Mouse (Mus musculus) limb, embryonic 12.5 days (tissue): ENCODE measurements around the gene Ppp1r18. TPM values are rescaled to one million over a fixed set of nuclear protein-coding genes. Genes with fewer than 3 reads are reported as not detected.

Source experiments
- ATAC-seq: fragments of 200-750 bp; cut with Nextera tagmentation; 2 replicates; pipeline ENCODE4 v1.8.0; 2017; ENCODE audit warnings: low read depth, moderate TSS enrichment; ENCODE audit not compliant: insufficient number of reproducible peaks, insufficient read depth, low FRiP score, low TSS enrichment
- H3K27ac ChIP-seq: fragments of 300-500 bp; sonication (generic); 2 replicates; pipeline ENCODE4 v1.5.1; 2016; ENCODE audit warnings: mild to moderate bottlenecking, moderate library complexity
- H3K27me3 ChIP-seq: fragments of 300-500 bp; sonication (generic); 2 replicates; pipeline ENCODE4 v1.6.1; 2016; ENCODE audit warnings: mild to moderate bottlenecking, moderate library complexity
- H3K36me3 ChIP-seq: fragments of 300-500 bp; sonication (generic); 2 replicates; pipeline ENCODE4 v1.6.1; 2016; ENCODE audit warnings: mild to moderate bottlenecking, moderate library complexity
- H3K4me1 ChIP-seq: fragments of 300-500 bp; sonication (generic); replicated peaks from 2 replicates; pipeline ENCODE4 v1.6.1; 2016
- H3K4me2 ChIP-seq: fragments of 300-500 bp; sonication (generic); 2 replicates; pipeline ENCODE4 v1.6.1; 2016; ENCODE audit warnings: mild to moderate bottlenecking, moderate library complexity
- H3K4me3 ChIP-seq: fragments of 300-500 bp; sonication (generic); replicated peaks from 2 replicates; pipeline ENCODE4 v1.5.1; 2016; ENCODE audit warnings: mild to moderate bottlenecking
- H3K9ac ChIP-seq: fragments of 300-500 bp; sonication (generic); replicated peaks from 2 replicates; pipeline ENCODE4 v1.6.1; 2016; ENCODE audit warnings: mild to moderate bottlenecking, moderate library complexity
- H3K9me3 ChIP-seq: fragments of 300-500 bp; sonication (generic); 2 replicates; pipeline ENCODE4 v1.6.1; 2016; ENCODE audit warnings: mild to moderate bottlenecking, moderate library complexity
- WGBS: fragments of 180-500 bp; shearing (Covaris S2); methylation state at CpG from one replicate; pipeline ENCODE4 v1.1.7; 2016; 5-methylcytosine and 5-hydroxymethylcytosine counted together
- polyA plus RNA-seq: library from polyadenylated mRNA; unstranded; fragments of >200 nt; fragmentation: Nextera tagmentation; extraction: Ambion mirVana; gene quantifications from 2 replicates; pipeline ENCODE4 v1.2.1, GENCODE M21; 2016

The Ppp1r18 gene
- polyA plus RNA-seq, 1 experiment from 2014 or later: 21.3 TPM

DNA sequence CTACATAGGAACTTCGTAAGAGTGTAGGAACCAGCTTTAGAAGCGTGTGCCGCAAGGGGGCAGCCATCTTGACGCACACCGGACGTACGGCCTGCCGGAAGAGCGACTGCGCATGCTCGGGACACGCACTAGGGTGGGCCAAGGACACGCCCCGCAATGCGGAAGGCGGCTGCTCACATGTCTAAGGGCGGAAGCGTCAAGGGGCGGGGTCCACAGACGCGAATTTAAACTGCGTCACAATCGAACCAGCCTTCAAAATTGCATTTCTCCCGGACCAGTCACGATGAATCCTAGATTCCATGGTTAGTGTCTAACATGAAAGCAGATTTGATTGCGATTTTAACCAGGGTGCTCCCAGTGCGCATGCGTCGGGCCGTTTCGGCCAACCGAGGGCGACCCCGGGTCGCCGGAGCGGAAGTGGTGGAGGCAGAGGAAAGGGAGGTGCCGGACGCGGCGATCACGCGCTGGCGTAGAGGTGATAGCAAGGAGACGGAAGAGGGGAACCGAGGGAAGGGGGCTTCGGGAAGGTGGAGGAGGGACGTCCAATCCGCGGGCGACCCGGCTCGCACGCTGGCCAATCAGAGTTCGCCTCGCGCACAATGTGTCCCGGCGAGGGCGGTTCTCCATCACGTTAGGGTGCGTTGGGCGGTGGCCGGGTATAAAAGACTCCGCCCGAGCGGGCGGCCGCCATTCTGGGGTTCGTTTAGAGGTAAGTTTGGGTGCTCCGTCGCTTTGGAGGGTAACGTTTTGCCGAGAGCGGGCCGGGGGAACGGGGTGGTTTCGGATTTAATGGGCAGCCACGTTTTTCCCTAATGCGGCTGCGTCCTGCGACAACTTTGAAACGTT is 51.1 kb downstream of the Ppp1r18 start, which contains the start of the genes Mrps18b and Ppp1r10:
Mrps18b (minus strand) TSS at position 93 of the 846 bp plus-strand sequence.
Ppp1r10 (plus strand) TSS at position 138 of the 846 bp plus-strand sequence.
- Histone ChIP-seq H3K9ac (peak within 1 kb of the TSS; percentile 94), H3K27me3 (no peaks in the 10 kb centered on the region), H3K4me3 (peak within 1 kb of the TSS; percentile 70), H3K4me2 (peak within 1 kb of the TSS; percentile 87), H3K27ac (peak within 1 kb of the TSS; percentile 96), H3K4me1 (peaks cover 26% of the 10 kb centered on the region), H3K9me3 (no peaks in the 10 kb centered on the region), H3K36me3 (peaks cover 34% of the 10 kb centered on the region)
- ATAC-seq: peak; percentile 94
- under 1% methylated on average over 83 of the region's 83 CpGs for WGBS

DNA sequence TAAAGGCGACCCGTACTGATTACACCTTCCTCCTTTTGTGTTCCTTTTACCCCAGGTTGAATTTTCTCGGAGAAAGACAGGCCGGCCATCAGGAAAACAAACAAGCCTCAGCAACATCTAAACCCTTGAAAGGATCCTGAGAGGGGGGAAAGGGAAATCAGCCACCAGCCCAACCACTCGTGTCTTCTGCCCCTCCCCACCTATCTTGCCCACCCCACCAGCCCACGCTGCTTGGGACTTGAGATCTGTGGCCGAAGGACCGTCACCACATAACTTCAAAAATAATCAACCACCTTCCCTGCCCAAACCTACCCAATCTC is 51.7 kb downstream of the Ppp1r18 start:
- peak overlapping the region; percentile 70 for H3K4me3 ChIP-seq
- peak overlapping the region; percentile 87 for H3K4me2 ChIP-seq
- WGBS: under 1% methylated on average over 8 of the region's 8 CpGs
- ATAC-seq: no peak
- H3K9ac ChIP-seq: peak overlapping the region; percentile 94
- no peaks in the 10 kb centered on the region for H3K9me3 ChIP-seq
- H3K36me3 ChIP-seq: peaks cover 30% of the 10 kb centered on the region
- H3K27ac ChIP-seq: peak overlapping the region; percentile 96
- H3K27me3 ChIP-seq: no peaks in the 10 kb centered on the region
- H3K4me1 ChIP-seq: peaks cover 26% of the 10 kb centered on the region

DNA sequence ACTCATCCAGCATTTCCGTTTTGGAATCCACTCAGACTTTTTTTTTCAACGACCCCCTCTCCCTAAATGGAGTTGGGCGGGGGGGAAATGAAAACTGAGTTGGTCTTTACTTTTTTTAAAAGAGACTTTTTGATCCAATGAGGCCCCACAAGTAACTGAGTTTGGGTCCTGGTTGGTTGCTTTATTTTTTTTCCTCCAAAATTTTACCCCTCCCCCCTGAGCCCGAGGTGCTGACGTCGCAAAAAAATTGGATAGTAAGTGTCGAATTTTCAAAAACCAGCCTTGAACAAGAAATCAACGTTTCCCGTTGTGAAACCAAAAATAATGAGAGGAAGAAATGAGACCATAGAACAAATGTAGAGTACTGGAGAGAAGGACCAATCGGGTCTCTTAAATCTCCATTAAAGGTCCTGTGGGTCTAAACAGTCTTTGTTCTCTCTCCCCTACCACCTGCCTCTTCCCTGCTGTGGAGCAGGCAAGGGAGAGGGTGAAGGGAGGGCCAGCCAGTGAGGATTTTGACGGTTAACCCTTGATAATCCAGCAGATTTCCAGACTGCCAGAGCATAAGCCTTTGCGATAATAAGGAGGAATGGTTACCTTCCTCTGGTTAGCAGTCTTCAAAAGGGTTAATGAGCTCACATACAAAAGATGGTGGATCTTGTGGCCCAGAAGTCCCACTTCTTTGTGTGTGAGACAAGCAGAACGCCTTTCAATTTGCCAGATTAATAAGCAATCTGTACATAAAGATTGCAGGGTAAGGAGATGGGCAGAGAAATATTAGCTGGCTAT is 52.3 kb downstream of the Ppp1r18 start:
- Histone ChIP-seq H3K4me2 (peak overlapping the region; percentile 87), H3K27ac (peak overlapping the region; percentile 96), H3K27me3 (no peaks in the 10 kb centered on the region), H3K9ac (peak overlapping the region; percentile 94), H3K36me3 (peaks cover 25% of the 10 kb centered on the region), H3K4me1 (peaks cover 26% of the 10 kb centered on the region), H3K9me3 (no peaks in the 10 kb centered on the region), H3K4me3 (peak overlapping the region; percentile 70)
- under 1% methylated on average over 13 of the region's 13 CpGs for WGBS
- no peak for ATAC-seq

DNA sequence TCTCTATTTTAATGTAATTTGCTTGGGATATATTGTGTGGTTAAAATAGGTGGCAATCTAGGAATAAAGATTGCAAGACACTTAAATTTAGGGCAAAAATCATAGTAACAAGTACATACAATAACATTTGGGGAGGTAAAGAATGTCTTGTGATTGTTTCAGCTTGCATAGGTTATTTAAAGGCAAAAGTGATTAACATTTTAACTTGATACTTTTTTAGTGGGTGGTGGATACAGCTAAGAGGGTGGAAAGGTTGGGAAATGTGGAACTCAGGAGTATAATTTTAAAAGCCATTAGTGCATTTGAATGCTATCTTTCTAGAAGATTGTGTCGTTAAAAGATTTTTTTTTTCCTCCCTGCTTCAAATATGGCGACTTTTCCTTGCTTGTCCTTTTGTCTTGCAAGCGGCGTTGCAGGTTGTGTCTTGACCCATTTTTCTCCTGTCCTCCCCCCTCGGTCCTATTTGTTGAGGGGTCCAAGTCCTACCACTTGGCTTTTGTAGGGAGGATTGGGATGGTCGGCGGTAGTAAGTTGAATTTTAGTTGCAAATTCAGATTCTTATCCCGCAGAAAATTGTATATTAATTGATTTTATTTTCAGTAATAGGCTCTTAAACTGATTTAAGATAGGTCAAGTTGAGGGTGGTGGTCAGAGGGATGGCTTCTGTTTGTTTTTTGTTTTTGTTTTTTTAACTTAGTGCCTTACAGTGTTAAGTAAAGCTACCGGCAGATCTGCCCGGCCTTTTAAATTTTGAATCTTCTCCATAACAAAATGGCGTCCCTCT is 53.1 kb downstream of the Ppp1r18 start:
- peak overlapping the region; percentile 96 for H3K27ac ChIP-seq
- peaks cover 26% of the 10 kb centered on the region for H3K4me1 ChIP-seq
- peak overlapping the region; percentile 70 for H3K4me3 ChIP-seq
- H3K9ac ChIP-seq: peak overlapping the region; percentile 94
- H3K4me2 ChIP-seq: peak overlapping the region; percentile 87
- WGBS: 0% methylated on average over 11 of the region's 11 CpGs
- H3K36me3 ChIP-seq: peaks cover 22% of the 10 kb centered on the region
- ATAC-seq: no peak
- no peaks in the 10 kb centered on the region for H3K9me3 ChIP-seq
- no peaks in the 10 kb centered on the region for H3K27me3 ChIP-seq

DNA sequence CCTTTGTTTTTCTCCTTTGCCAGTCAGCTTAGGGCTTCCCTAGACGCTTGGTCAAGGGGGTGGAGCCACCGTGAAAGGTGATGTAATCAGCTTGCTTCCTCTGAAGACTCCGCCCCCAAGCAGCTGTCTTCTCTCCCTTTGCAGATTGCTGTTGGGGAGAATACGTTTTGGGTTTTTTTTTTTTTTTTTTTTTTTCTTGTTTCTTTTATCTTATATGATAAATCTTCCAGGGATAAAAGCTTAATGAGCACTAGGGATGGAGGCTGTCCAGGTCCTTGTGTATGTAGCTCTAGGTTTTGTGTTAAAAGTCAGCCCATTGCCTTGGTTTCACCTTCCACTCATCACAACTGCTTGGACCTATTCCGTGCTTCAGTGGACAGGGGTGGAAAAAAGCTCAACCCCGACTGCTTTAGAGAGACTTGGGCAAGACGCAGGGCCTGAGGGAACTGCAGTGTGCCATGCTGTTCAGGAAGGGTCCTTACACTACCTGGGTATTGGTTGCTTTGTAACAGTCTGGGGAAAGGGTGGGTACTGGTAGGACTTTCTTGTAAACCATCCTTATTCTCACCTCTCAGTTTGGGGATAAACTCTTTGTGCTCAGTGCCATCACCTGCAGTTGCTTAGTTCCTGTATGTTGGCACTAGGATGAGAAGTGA is 53.8 kb downstream of the Ppp1r18 start:
- WGBS: 23% methylated on average over 7 of the region's 7 CpGs
- peak overlapping the region; percentile 94 for H3K9ac ChIP-seq
- H3K27me3 ChIP-seq: no peaks in the 10 kb centered on the region
- H3K27ac ChIP-seq: peak overlapping the region; percentile 96
- no peaks in the 10 kb centered on the region for H3K9me3 ChIP-seq
- peak overlapping the region; percentile 70 for H3K4me3 ChIP-seq
- H3K4me1 ChIP-seq: peaks cover 26% of the 10 kb centered on the region
- ATAC-seq: peak; percentile 30; the same call in 1 of the 2 replicates
- peaks cover 22% of the 10 kb centered on the region for H3K36me3 ChIP-seq
- H3K4me2 ChIP-seq: peak overlapping the region; percentile 87

DNA sequence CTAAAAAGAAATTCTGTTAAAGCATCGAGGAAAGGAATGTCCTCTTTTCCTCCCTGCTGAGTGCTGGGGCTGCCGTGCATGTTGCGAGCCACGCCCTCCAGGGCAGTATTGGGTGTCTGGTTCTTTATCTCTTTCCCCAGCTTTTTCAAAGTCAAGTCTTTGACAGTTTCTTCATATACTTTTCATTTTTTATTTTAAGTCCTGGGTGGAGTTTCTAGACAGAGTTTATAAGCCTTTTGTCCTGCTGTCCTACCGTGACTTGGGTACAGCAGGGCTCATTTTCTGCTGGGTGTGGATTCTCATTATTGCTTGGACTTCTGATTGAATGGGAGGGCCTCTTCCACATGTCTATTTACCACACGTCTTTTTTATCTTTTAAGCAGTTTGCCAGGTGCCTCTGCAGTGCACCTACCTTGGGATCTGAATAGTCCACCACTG is 54.5 kb downstream of the Ppp1r18 start:
- H3K27ac ChIP-seq: peak overlapping the region; percentile 96
- no peak overlapping the region; the same call in 1 of the 2 replicates for H3K9ac ChIP-seq
- peaks cover 26% of the 10 kb centered on the region for H3K4me1 ChIP-seq
- peak overlapping the region; percentile 87 for H3K4me2 ChIP-seq
- no peaks in the 10 kb centered on the region for H3K9me3 ChIP-seq
- no peaks in the 10 kb centered on the region for H3K27me3 ChIP-seq
- H3K36me3 ChIP-seq: peaks cover 24% of the 10 kb centered on the region
- no peak for ATAC-seq
- 58% methylated on average over 6 of the region's 6 CpGs for whole genome bisulfite sequencing
- peak overlapping the region; percentile 70 for H3K4me3 ChIP-seq

DNA sequence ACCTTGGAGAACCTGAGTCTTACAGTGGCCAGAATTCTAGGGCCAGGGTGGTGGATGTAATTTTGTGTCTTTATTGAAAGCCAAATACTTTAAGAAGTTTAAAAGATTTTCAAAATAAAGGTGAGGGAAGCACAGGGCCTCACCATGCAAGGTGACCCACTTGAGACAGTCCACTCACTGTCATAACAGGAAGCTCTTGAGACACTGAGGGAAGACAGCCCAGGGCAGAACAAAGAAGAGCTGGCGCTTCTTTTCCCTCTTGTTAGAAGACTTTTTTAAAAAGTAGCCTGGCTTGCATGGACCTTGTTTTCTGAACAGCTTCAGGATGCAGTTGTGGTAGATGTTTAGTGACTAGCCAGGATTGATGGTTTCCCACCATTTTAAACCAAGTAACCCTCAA is 55.0 kb downstream of the Ppp1r18 start:
- Histone ChIP-seq H3K9me3 (no peaks in the 10 kb centered on the region), H3K9ac (no peak overlapping the region; the same call in 1 of the 2 replicates), H3K4me3 (0 out of 2 replicates have a peak overlapping the region, but pooled peaks have one; percentile 70), H3K4me2 (peak overlapping the region; percentile 87), H3K27me3 (no peaks in the 10 kb centered on the region), H3K4me1 (peaks cover 24% of the 10 kb centered on the region), H3K36me3 (peaks cover 29% of the 10 kb centered on the region), H3K27ac (peak overlapping the region; percentile 96)
- no peak for ATAC-seq
- WGBS: 88% methylated on average over 1 of the region's 1 CpGs

DNA sequence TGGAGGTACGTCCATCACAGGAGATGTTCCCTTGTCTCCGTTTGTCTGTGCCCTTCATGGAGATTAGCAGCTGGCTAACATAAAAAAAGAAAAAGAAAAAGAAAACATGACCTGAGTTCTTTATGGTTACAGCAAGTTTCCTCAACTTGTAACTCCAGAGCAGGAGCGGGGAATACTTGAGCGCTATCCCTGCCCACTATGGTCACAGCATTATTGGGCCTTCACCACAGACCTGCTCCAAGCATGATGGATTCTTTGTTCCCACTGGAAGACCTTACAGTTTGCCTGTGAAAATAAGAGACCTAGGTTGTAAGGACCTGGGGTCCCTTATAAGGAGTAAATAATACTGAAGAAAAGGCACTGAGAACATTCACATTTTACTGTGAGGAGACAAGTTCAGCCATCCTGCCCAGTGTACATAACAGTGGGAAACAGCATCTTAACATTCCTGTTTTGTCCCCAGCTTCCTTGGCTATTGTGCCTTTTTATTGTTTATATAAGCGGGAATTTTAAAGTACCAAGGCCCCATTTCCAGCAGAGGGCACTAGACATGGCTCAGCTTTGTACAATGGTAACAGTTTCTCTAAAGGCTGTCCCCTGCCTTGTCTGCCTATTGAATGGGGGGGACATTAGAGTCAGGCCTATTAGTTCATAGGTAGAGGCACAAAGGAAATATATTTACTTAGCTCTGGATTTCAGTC is 55.6 kb downstream of the Ppp1r18 start:
- Histone ChIP-seq H3K4me3 (no peak overlapping the region), H3K27me3 (no peaks in the 10 kb centered on the region), H3K9me3 (no peaks in the 10 kb centered on the region), H3K36me3 (peaks cover 35% of the 10 kb centered on the region), H3K9ac (no peak overlapping the region; the same call in 1 of the 2 replicates), H3K4me1 (peaks cover 21% of the 10 kb centered on the region), H3K27ac (peak overlapping the region; percentile 96; the same call in 1 of the 2 replicates), H3K4me2 (no peak overlapping the region)
- no peak for ATAC-seq
- WGBS: 76% methylated on average over 5 of the region's 5 CpGs

DNA sequence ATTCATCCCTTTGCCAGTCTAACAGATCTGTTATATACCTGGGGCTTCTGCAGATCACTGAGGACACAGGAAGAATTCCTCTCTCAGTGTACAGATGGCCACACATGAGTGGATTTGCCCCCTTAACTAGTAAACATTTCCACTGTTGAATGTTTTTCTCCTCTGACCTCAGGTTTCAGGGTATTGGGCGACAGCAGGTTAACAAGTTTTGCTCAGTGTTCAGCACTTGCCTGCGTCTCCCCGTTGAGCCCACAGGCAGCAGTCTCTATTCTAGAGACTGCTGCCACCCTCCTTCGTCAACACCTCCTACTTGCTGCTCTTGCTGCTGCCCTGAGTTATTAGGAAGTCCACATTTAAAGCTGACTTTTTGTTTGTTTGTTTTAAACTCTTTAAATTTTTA is 56.3 kb downstream of the Ppp1r18 start:
- no peaks in the 10 kb centered on the region for H3K9me3 ChIP-seq
- peaks cover 42% of the 10 kb centered on the region for H3K36me3 ChIP-seq
- H3K9ac ChIP-seq: no peak overlapping the region
- H3K4me1 ChIP-seq: peaks cover 21% of the 10 kb centered on the region
- WGBS: 92% methylated on average over 4 of the region's 4 CpGs
- H3K27me3 ChIP-seq: no peaks in the 10 kb centered on the region
- no peak overlapping the region for H3K27ac ChIP-seq
- H3K4me2 ChIP-seq: no peak overlapping the region
- no peak for ATAC-seq
- H3K4me3 ChIP-seq: no peak overlapping the region

DNA sequence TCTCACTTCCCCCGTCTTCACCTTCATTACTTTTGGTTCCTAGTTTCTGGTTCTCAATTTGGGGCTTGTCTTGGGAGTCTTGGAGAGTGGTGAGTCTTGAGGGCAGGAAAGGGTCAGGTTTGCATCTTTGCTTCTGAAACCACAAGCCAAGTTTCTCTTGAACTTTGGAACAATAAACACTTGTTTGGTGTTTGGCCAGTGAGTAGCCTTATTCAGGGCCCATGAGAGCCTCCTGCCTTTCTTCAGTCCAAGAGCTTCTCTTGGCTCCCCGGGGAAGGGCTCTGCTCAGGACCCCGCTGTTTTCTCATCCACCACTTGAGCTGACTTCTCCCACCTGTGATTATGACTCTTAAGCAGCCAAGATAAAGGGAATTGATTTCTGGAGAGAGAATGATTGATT is 57.2 kb downstream of the Ppp1r18 start:
- Histone ChIP-seq H3K4me1 (peaks cover 21% of the 10 kb centered on the region), H3K27me3 (no peaks in the 10 kb centered on the region), H3K36me3 (peaks cover 50% of the 10 kb centered on the region)

More for the DNA sequence above, 57.2 kb downstream of the Ppp1r18 start:
- Histone ChIP-seq H3K9me3 (no peaks in the 10 kb centered on the region), H3K27ac (no peak overlapping the region), H3K4me2 (no peak overlapping the region), H3K9ac (no peak overlapping the region), H3K4me3 (no peak overlapping the region)
- 84% methylated on average over 3 of the region's 3 CpGs for WGBS
- ATAC-seq: no peak
